Mouse (Mus musculus) forebrain, embryonic 14.5 days (tissue): ENCODE results near the gene Cep128. TPM values are rescaled to one million over a fixed set of nuclear protein-coding genes. Genes with fewer than 3 reads are reported as not detected.

Experiments
- ATAC-seq: fragments of 200-750 bp; cut with Nextera tagmentation; 2 replicates; pipeline ENCODE4 v1.8.0; 2017; ENCODE audit warnings: mild to moderate bottlenecking, moderate library complexity
- DNase-seq: peaks from one replicate; pipeline ENCODE4 v3.0.0-alpha.2; 2015; ENCODE audit warnings: low spot score
- H3K27ac ChIP-seq: fragments of 300-500 bp; sonication (generic); 2 replicates; pipeline ENCODE4 v1.5.1; 2014; ENCODE audit warnings: low read depth, mild to moderate bottlenecking, control low read depth, low read length, moderate library complexity
- H3K27me3 ChIP-seq: fragments of 300-500 bp; sonication (generic); replicated peaks from 2 replicates; pipeline ENCODE4 v1.6.1; 2014; ENCODE audit warnings: low read length, control low read depth, mixed read lengths; ENCODE audit not compliant: control insufficient read depth, insufficient read depth
- H3K36me3 ChIP-seq: fragments of 300-500 bp; sonication (generic); 2 replicates; pipeline ENCODE4 v1.6.1; 2014; ENCODE audit warnings: low read length, control low read depth; ENCODE audit not compliant: control insufficient read depth, insufficient read depth
- H3K4me1 ChIP-seq: fragments of 300-500 bp; sonication (generic); 2 replicates; pipeline ENCODE4 v1.6.1; 2014; ENCODE audit warnings: antibody characterized with exemption, low read length, control low read depth; ENCODE audit not compliant: control insufficient read depth, insufficient read depth
- H3K4me2 ChIP-seq: fragments of 300-500 bp; sonication (generic); 2 replicates; pipeline ENCODE4 v1.6.1; 2014; ENCODE audit warnings: mild to moderate bottlenecking, control low read depth, low read length
- H3K4me3 ChIP-seq: fragments of 300-500 bp; sonication (generic); 2 replicates; pipeline ENCODE4 v1.5.1; 2014; ENCODE audit warnings: low read depth, low read length, control low read depth
- H3K9ac ChIP-seq: fragments of 300-500 bp; sonication (generic); 2 replicates; pipeline ENCODE4 v1.6.1; 2014; ENCODE audit warnings: mild to moderate bottlenecking, low read length, control low read depth, moderate library complexity
- H3K9me3 ChIP-seq: fragments of 300-500 bp; sonication (generic); replicated peaks from 2 replicates; pipeline ENCODE4 v1.6.1; 2016; ENCODE audit warnings: low read length, control low read depth, mixed read lengths; ENCODE audit not compliant: control insufficient read depth
- WGBS: fragments of 180-500 bp; shearing (Covaris S2); extraction: QIAGEN DNeasy Blood & Tissue Kit; methylation state at CpG from one replicate; pipeline ENCODE4 v1.1.7; 2014; 5-methylcytosine and 5-hydroxymethylcytosine counted together
- microRNA-seq: library from miRNA; unstranded; fragments of <30 nt; microRNA quantifications from one replicate; pipeline ENCODE4, GENCODE M21; 2016
- polyA plus RNA-seq: library from polyadenylated mRNA; unstranded; fragments of >200 nt; fragmentation: Nextera tagmentation; extraction: Ambion mirVana; gene quantifications from 2 replicates; pipeline ENCODE4 v1.2.1, GENCODE M21; 2014

The Cep128 gene
- polyA plus RNA-seq, 1 experiment from 2014 or later = 5.5 TPM

GRCm38 (mm10) chr12:90971156-90971555 lies 413.1 kb downstream of the Cep128 start:
- 94% methylated on average over 3 of the region's 3 CpGs for WGBS
- Histone ChIP-seq H3K36me3 (no peaks in the 10 kb centered on the region), H3K27me3 (no peaks in the 10 kb centered on the region), H3K4me1 (no peaks in the 10 kb centered on the region), H3K9ac (no peak overlapping the region), H3K9me3 (no peaks in the 10 kb centered on the region), H3K4me3 (no peak overlapping the region), H3K27ac (no peak overlapping the region), H3K4me2 (no peak overlapping the region)
- DNase-seq (no peak), ATAC-seq (no peak)

- no peak overlapping the region for H3K4me2 ChIP-seq
- H3K27ac ChIP-seq = no peak overlapping the region
- no peaks in the 10 kb centered on the region for H3K9me3 ChIP-seq
- H3K4me3 ChIP-seq = no peak overlapping the region
- no peak overlapping the region for H3K9ac ChIP-seq
- 80% methylated on average over 5 of the region's 5 CpGs for WGBS
- DNase-seq = no peak
- H3K4me1 ChIP-seq = no peaks in the 10 kb centered on the region
- no peaks in the 10 kb centered on the region for H3K36me3 ChIP-seq
- H3K27me3 ChIP-seq = no peaks in the 10 kb centered on the region
- ATAC-seq = no peak
These were observed 422.7 kb downstream of the Cep128 start for GRCm38 (mm10) chr12:90961386-90962017.

- Histone ChIP-seq H3K36me3 (no peaks in the 10 kb centered on the region), H3K9ac (no peak overlapping the region), H3K4me1 (no peaks in the 10 kb centered on the region), H3K4me3 (no peak overlapping the region), H3K9me3 (no peaks in the 10 kb centered on the region), H3K27ac (no peak overlapping the region), H3K4me2 (no peak overlapping the region), H3K27me3 (no peaks in the 10 kb centered on the region)
- 46% methylated on average over 7 of the region's 7 CpGs for WGBS
- peak; percentile 82 for DNase-seq
- ATAC-seq = peak; percentile 88
These were observed 429.3 kb downstream of the Cep128 start for GRCm38 (mm10) chr12:90954740-90955473.

Small RNA genes lying within 50 kb of the gene (microRNA-seq; reads per million reads assigned to microRNA genes)
- gene Gm44370 = not detected

Other genes with a start within 250 kb of the Cep128 start
- gene Tshr, start 154 bp upstream of the Cep128 start, polyA plus RNA-seq = 0.89 and 0.98 TPM in 2 replicates
- gene Gtf2a1, start 206.1 kb upstream of the Cep128 start, polyA plus RNA-seq = 50.7 and 50.8 TPM in 2 replicates